Mouse (Mus musculus): ENCODE measurements around the gene Rbms3.

- TF ChIP-seq CTCF (IDR thresholded peaks at IDR 0.05; ENCODE audit: borderline replicate concordance, extremely low read depth, insufficient read depth, insufficient read length): no peak
- TF ChIP-seq POLR2A (IDR thresholded peaks at IDR 0.05; ENCODE audit: borderline replicate concordance, extremely low read depth, insufficient read depth, insufficient read length, poor library complexity, severe bottlenecking): no peak
These were observed 1086.9 kb downstream of the Rbms3 start for GRCm38 (mm10) chr9:116542793-116543192.

All from brain, embryonic 14.5 days (tissue).